Mouse (Mus musculus): ENCODE measurements around the gene Gm11037.

Gm11037 gene

GRCm38 (mm10) chr2:131148353-131149253 lies 15.3 kb downstream of the Gm11037 start:
- no peak for DNase-seq (ENCODE audit: low read depth, low spot score)

GRCm38 (mm10) chr2:131149254-131149578 lies 15.9 kb downstream of the Gm11037 start:
- no peak for DNase-seq (ENCODE audit: low read depth, low spot score)

- no peak for DNase-seq (ENCODE audit: low read depth, low spot score)
These were observed 19.0 kb downstream of the Gm11037 start for GRCm38 (mm10) chr2:131152166-131152730.

GRCm38 (mm10) chr2:131154036-131154435 lies 20.7 kb downstream of the Gm11037 start:
- no peak for DNase-seq (ENCODE audit: low read depth, low spot score)

GRCm38 (mm10) chr2:131156987-131157386 lies 23.7 kb downstream of the Gm11037 start:
- no peak for DNase-seq (ENCODE audit: low read depth, low spot score)

GRCm38 (mm10) chr2:131159491-131159910 lies 26.2 kb downstream of the Gm11037 start:
- DNase-seq (ENCODE audit: low read depth, low spot score), result no peak

- DNase-seq (ENCODE audit: low read depth, low spot score), result peak; percentile 99
These were observed 26.8 kb downstream of the Gm11037 start, which contains the start of gene 1700037H04Rik for GRCm38 (mm10) chr2:131159938-131160581. Gene 1700037H04Rik (minus strand): TSS chr2:131160081.

GRCm38 (mm10) chr2:131160671-131161111 lies 27.4 kb downstream of the Gm11037 start:
- DNase-seq (ENCODE audit: low read depth, low spot score), result no peak

GRCm38 (mm10) chr2:131163924-131164323 lies 30.6 kb downstream of the Gm11037 start:
- DNase-seq (ENCODE audit: low read depth, low spot score), result no peak

GRCm38 (mm10) chr2:131166172-131166571 lies 32.9 kb downstream of the Gm11037 start:
- DNase-seq (ENCODE audit: low read depth, low spot score), result no peak

GRCm38 (mm10) chr2:131167984-131168383 lies 34.7 kb downstream of the Gm11037 start:
- no peak for DNase-seq (ENCODE audit: low read depth, low spot score)

- no peak for DNase-seq (ENCODE audit: low read depth, low spot score)
These were observed 35.6 kb downstream of the Gm11037 start for GRCm38 (mm10) chr2:131168914-131169313.

GRCm38 (mm10) chr2:131170936-131171335 lies 37.6 kb downstream of the Gm11037 start:
- no peak for DNase-seq (ENCODE audit: low read depth, low spot score)

- no peak for DNase-seq (ENCODE audit: low read depth, low spot score)
These were observed 38.3 kb downstream of the Gm11037 start for GRCm38 (mm10) chr2:131171401-131172104.

- no peak for DNase-seq (ENCODE audit: low read depth, low spot score)
These were observed 39.0 kb downstream of the Gm11037 start for GRCm38 (mm10) chr2:131172322-131172721.

- DNase-seq (ENCODE audit: low read depth, low spot score), result peak; percentile 67
These were observed 41.4 kb downstream of the Gm11037 start for GRCm38 (mm10) chr2:131174700-131175099.

- no peak for DNase-seq (ENCODE audit: low read depth, low spot score)
These were observed 42.1 kb downstream of the Gm11037 start for GRCm38 (mm10) chr2:131175286-131175944.

- DNase-seq (ENCODE audit: low read depth, low spot score), result no peak
These were observed 42.6 kb downstream of the Gm11037 start for GRCm38 (mm10) chr2:131175945-131176309.

- DNase-seq (ENCODE audit: low read depth, low spot score), result no peak
These were observed 43.2 kb downstream of the Gm11037 start for GRCm38 (mm10) chr2:131176491-131176890.

- DNase-seq (ENCODE audit: low read depth, low spot score), result no peak
These were observed 44.6 kb downstream of the Gm11037 start for GRCm38 (mm10) chr2:131177932-131178331.

- no peak for DNase-seq (ENCODE audit: low read depth, low spot score)
These were observed 45.5 kb downstream of the Gm11037 start for GRCm38 (mm10) chr2:131178828-131179245.
